Mouse (Mus musculus) liver, embryonic 16.5 days (tissue): ENCODE results near the gene Prkn. TPM values are rescaled to one million over a fixed set of nuclear protein-coding genes. Genes with fewer than 3 reads are reported as not detected.

ENCODE experiments used
- ATAC-seq: fragments of 200-750 bp; cut with Nextera tagmentation; 2 replicates; pipeline ENCODE4 v1.8.0; 2017; ENCODE audit warnings: low read depth, mild to moderate bottlenecking, moderate number of reproducible peaks, moderate library complexity
- H3K27ac ChIP-seq: fragments of 300-500 bp; sonication (generic); 2 replicates; pipeline ENCODE4 v1.5.1; 2014; ENCODE audit warnings: mild to moderate bottlenecking, low read length
- H3K27me3 ChIP-seq: fragments of 300-500 bp; sonication (generic); 2 replicates; pipeline ENCODE4 v1.6.1; 2014; ENCODE audit warnings: low read depth, low read length, mixed read lengths; ENCODE audit not compliant: control insufficient read depth, insufficient read depth
- H3K36me3 ChIP-seq: fragments of 300-500 bp; sonication (generic); 2 replicates; pipeline ENCODE4 v1.6.1; 2014; ENCODE audit warnings: mild to moderate bottlenecking; ENCODE audit not compliant: control insufficient read depth, insufficient read depth
- H3K4me1 ChIP-seq: fragments of 300-500 bp; sonication (generic); 2 replicates; pipeline ENCODE4 v1.6.1; 2014; ENCODE audit warnings: low read depth, low read length, mixed read lengths; ENCODE audit not compliant: control insufficient read depth
- H3K4me2 ChIP-seq: fragments of 300-500 bp; sonication (generic); 2 replicates; pipeline ENCODE4 v1.6.1; 2014; ENCODE audit warnings: low read depth, low read length, mixed read lengths
- H3K4me3 ChIP-seq: fragments of 300-500 bp; sonication (generic); 2 replicates; pipeline ENCODE4 v1.5.1; 2014; ENCODE audit warnings: low read depth, mild to moderate bottlenecking, low read length
- H3K9ac ChIP-seq: fragments of 300-500 bp; sonication (generic); 2 replicates; pipeline ENCODE4 v1.6.1; 2014; ENCODE audit warnings: low read depth, low read length
- H3K9me3 ChIP-seq: fragments of 300-500 bp; sonication (generic); replicated peaks from 2 replicates; pipeline ENCODE4 v1.6.1; 2016; ENCODE audit warnings: low read length; ENCODE audit not compliant: control insufficient read depth
- WGBS: fragments of 180-500 bp; shearing (Covaris S2); extraction: QIAGEN DNeasy Blood & Tissue Kit; methylation state at CpG from one replicate; pipeline ENCODE4 v1.1.7; 2014; ENCODE audit not compliant: insufficient replicate concordance; 5-methylcytosine and 5-hydroxymethylcytosine counted together
- polyA plus RNA-seq: library from polyadenylated mRNA; unstranded; fragments of >200 nt; fragmentation: Nextera tagmentation; extraction: Ambion mirVana; gene quantifications from 2 replicates; pipeline ENCODE4 v1.2.1, GENCODE M21; 2015

The Prkn gene
- polyA plus RNA-seq, 1 experiment from 2014 or later = 0.70 TPM

- no peak overlapping the region for H3K4me3 ChIP-seq
- no peak overlapping the region for H3K4me2 ChIP-seq
- H3K36me3 ChIP-seq = no peaks in the 10 kb centered on the region
- no peak for ATAC-seq
- no peak overlapping the region for H3K27ac ChIP-seq
- H3K9me3 ChIP-seq = no peaks in the 10 kb centered on the region
- 72% methylated on average over 5 of the region's 5 CpGs for WGBS
- no peak overlapping the region for H3K9ac ChIP-seq
- H3K27me3 ChIP-seq = no peaks in the 10 kb centered on the region
- no peaks in the 10 kb centered on the region for H3K4me1 ChIP-seq
Observed at GRCm38 (mm10) chr17:11639786-11640185, 799.6 kb downstream of the Prkn start.

GRCm38 (mm10) chr17:11642328-11642727 is 802.1 kb downstream of the Prkn start:
- Histone ChIP-seq H3K9ac (no peak overlapping the region), H3K27me3 (no peaks in the 10 kb centered on the region), H3K4me1 (no peaks in the 10 kb centered on the region), H3K4me3 (no peak overlapping the region), H3K36me3 (no peaks in the 10 kb centered on the region), H3K9me3 (no peaks in the 10 kb centered on the region), H3K27ac (no peak overlapping the region), H3K4me2 (no peak overlapping the region)
- ATAC-seq = no peak
- WGBS = 60% methylated on average over 1 of the region's 1 CpGs

GRCm38 (mm10) chr17:11644016-11644415 is 803.8 kb downstream of the Prkn start:
- Histone ChIP-seq H3K4me1 (no peaks in the 10 kb centered on the region), H3K36me3 (no peaks in the 10 kb centered on the region), H3K4me2 (no peak overlapping the region), H3K4me3 (no peak overlapping the region), H3K9me3 (no peaks in the 10 kb centered on the region), H3K27me3 (no peaks in the 10 kb centered on the region), H3K9ac (no peak overlapping the region), H3K27ac (no peak overlapping the region)
- WGBS = 69% methylated on average over 4 of the region's 4 CpGs
- ATAC-seq = no peak

- no peaks in the 10 kb centered on the region for H3K4me1 ChIP-seq
- H3K27me3 ChIP-seq = no peaks in the 10 kb centered on the region
- no peak for ATAC-seq
- WGBS = 65% methylated on average over 3 of the region's 3 CpGs
- H3K4me2 ChIP-seq = no peak overlapping the region
- H3K9me3 ChIP-seq = no peaks in the 10 kb centered on the region
- H3K36me3 ChIP-seq = no peaks in the 10 kb centered on the region
- no peak overlapping the region for H3K27ac ChIP-seq
- no peak overlapping the region for H3K9ac ChIP-seq
- H3K4me3 ChIP-seq = no peak overlapping the region
Observed at GRCm38 (mm10) chr17:11644873-11645464, 804.8 kb downstream of the Prkn start.

GRCm38 (mm10) chr17:11656397-11656796 is 816.2 kb downstream of the Prkn start:
- Histone ChIP-seq H3K4me2 (no peak overlapping the region), H3K4me3 (no peak overlapping the region), H3K27ac (no peak overlapping the region), H3K36me3 (no peaks in the 10 kb centered on the region), H3K9ac (no peak overlapping the region), H3K4me1 (no peaks in the 10 kb centered on the region), H3K9me3 (no peaks in the 10 kb centered on the region), H3K27me3 (no peaks in the 10 kb centered on the region)
- ATAC-seq = no peak
- 53% methylated on average over 5 of the region's 5 CpGs for WGBS

- ATAC-seq = no peak
- 56% methylated on average over 3 of the region's 3 CpGs for WGBS
- no peak overlapping the region for H3K4me3 ChIP-seq
- H3K9ac ChIP-seq = no peak overlapping the region
- H3K4me2 ChIP-seq = no peak overlapping the region
- no peaks in the 10 kb centered on the region for H3K4me1 ChIP-seq
- no peak overlapping the region for H3K27ac ChIP-seq
- no peaks in the 10 kb centered on the region for H3K9me3 ChIP-seq
- H3K27me3 ChIP-seq = no peaks in the 10 kb centered on the region
- H3K36me3 ChIP-seq = no peaks in the 10 kb centered on the region
Observed at GRCm38 (mm10) chr17:11656878-11657277, 816.7 kb downstream of the Prkn start.

- Histone ChIP-seq H3K36me3 (no peaks in the 10 kb centered on the region), H3K9ac (no peak overlapping the region), H3K4me1 (no peaks in the 10 kb centered on the region), H3K9me3 (no peaks in the 10 kb centered on the region), H3K4me3 (no peak overlapping the region), H3K27ac (no peak overlapping the region), H3K27me3 (no peaks in the 10 kb centered on the region), H3K4me2 (no peak overlapping the region)
- ATAC-seq = no peak
- 37% methylated on average over 1 of the region's 1 CpGs for WGBS
Observed at GRCm38 (mm10) chr17:11661898-11662297, 821.7 kb downstream of the Prkn start.

GRCm38 (mm10) chr17:11663437-11663836 is 823.3 kb downstream of the Prkn start:
- Histone ChIP-seq H3K27ac (no peak overlapping the region), H3K27me3 (no peaks in the 10 kb centered on the region), H3K36me3 (no peaks in the 10 kb centered on the region), H3K9me3 (no peaks in the 10 kb centered on the region), H3K4me1 (no peaks in the 10 kb centered on the region), H3K4me3 (no peak overlapping the region), H3K4me2 (no peak overlapping the region), H3K9ac (no peak overlapping the region)
- WGBS = 71% methylated on average over 7 of the region's 7 CpGs
- no peak for ATAC-seq

GRCm38 (mm10) chr17:11664610-11665345 is 824.6 kb downstream of the Prkn start:
- Histone ChIP-seq H3K27ac (no peak overlapping the region), H3K9me3 (no peaks in the 10 kb centered on the region), H3K9ac (no peak overlapping the region), H3K4me2 (no peak overlapping the region), H3K27me3 (no peaks in the 10 kb centered on the region), H3K36me3 (no peaks in the 10 kb centered on the region), H3K4me3 (no peak overlapping the region), H3K4me1 (no peaks in the 10 kb centered on the region)
- 38% methylated on average over 20 of the region's 20 CpGs for WGBS
- ATAC-seq = no peak
